In the genomic region with DNA sequence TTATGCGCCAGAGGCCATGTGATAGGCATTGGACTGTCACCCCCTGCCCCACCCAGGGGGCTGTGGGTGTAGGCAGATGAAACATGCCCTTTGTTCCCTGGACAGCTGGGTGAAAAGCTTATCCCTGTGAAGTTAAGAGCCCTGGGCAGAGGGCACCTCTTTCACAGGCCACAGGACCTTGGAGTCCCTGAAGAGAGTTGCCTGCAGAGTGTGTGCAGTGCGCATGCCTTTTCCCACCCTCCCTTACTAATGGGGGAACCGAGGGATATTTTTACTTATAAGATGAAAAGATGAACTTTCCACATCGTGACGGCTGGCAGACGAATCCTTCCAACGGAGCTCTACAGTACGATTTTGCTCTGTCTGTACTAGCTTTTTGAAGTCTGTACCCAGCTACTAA, we compare ENCODE assay signal across 17 mouse cellular contexts. TPM values are rescaled to one million over a fixed set of nuclear protein-coding genes. Genes with fewer than 3 reads are reported as not detected.
A peak's percentile ranks its signal among the peaks of the same experiment; 100 is the strongest.
DNase-seq lines count a peak whose midpoint lies in the region; ATAC-seq and TF ChIP-seq lines count a peak whose summit lies in the region.
"Had no signal": no experiment of that assay in that cellular context is flagged by ENCODE, and none has a peak within 500 bp of the region (broad histone marks: within the 10 kb centered on the region; RNA-seq: fewer than 3 reads in every experiment).

No protein-coding gene starts in this region.

- no peak overlapping the region for H3K4me2 ChIP-seq in forebrain, embryonic 13.5 days
- H3K4me2 ChIP-seq in forebrain, embryonic 15.5 days (replicated peaks) = no peak overlapping the region
- no peak overlapping the region for H3K4me2 ChIP-seq in kidney, embryonic 16.5 days (replicated peaks; ENCODE audit: low read depth, low read length)
- no peak overlapping the region for H3K4me2 ChIP-seq in lung, embryonic 14.5 days
- H3K4me2 ChIP-seq in midbrain, embryonic 15.5 days = no peak overlapping the region

- H3K27ac ChIP-seq in forebrain, embryonic 13.5 days = no peak overlapping the region
- no peak overlapping the region for H3K27ac ChIP-seq in forebrain, embryonic 15.5 days (replicated peaks)
- no peak overlapping the region for H3K27ac ChIP-seq in kidney, embryonic 16.5 days (ENCODE audit: low read length)
- peak overlapping the region; percentile 63; the same call in 1 of the 2 replicates for H3K27ac ChIP-seq in lung, embryonic 14.5 days (ENCODE audit: low read depth)
- H3K27ac ChIP-seq in midbrain, embryonic 15.5 days = no peak overlapping the region
- H3K27ac ChIP-seq: heart, adult 2 months; hindbrain, embryonic 13.5 days; kidney, postnatal 0 days; limb, embryonic 15.5 days had no signal

- no peak overlapping the region for H3K4me3 ChIP-seq in forebrain, embryonic 13.5 days
- H3K4me3 ChIP-seq in forebrain, embryonic 15.5 days = no peak overlapping the region
- no peak overlapping the region for H3K4me3 ChIP-seq in kidney, embryonic 16.5 days (ENCODE audit: low read length)
- no peak overlapping the region for H3K4me3 ChIP-seq in lung, embryonic 14.5 days (ENCODE audit: low read depth, low read length)
- no peak overlapping the region for H3K4me3 ChIP-seq in midbrain, embryonic 15.5 days
- H3K4me3 ChIP-seq: heart, adult 2 months; hindbrain, embryonic 13.5 days; limb, embryonic 15.5 days had no signal

- TF ChIP-seq CTCF in lung, embryonic 14.5 days (IDR thresholded peaks at IDR 0.05; ENCODE audit: low read depth) = no peak

- no peak overlapping the region for H3K9ac ChIP-seq in forebrain, embryonic 13.5 days
- H3K9ac ChIP-seq in forebrain, embryonic 15.5 days (replicated peaks) = no peak overlapping the region
- no peak overlapping the region for H3K9ac ChIP-seq in kidney, embryonic 16.5 days (replicated peaks; ENCODE audit: low read length)
- no peak overlapping the region for H3K9ac ChIP-seq in lung, embryonic 14.5 days
- H3K9ac ChIP-seq in midbrain, embryonic 15.5 days = no peak overlapping the region
- H3K9ac ChIP-seq: hindbrain, embryonic 13.5 days; limb, embryonic 15.5 days had no signal

- peaks cover 13% of the 10 kb centered on the region; the same call in 1 of the 2 replicates for H3K4me1 ChIP-seq in forebrain, embryonic 13.5 days
- H3K4me1 ChIP-seq in forebrain, embryonic 15.5 days = peaks cover 21% of the 10 kb centered on the region
- peaks cover 15% of the 10 kb centered on the region; the same call in 1 of the 2 replicates for H3K4me1 ChIP-seq in kidney, embryonic 16.5 days (ENCODE audit: insufficient read depth, low read length)
- H3K4me1 ChIP-seq in lung, embryonic 14.5 days (ENCODE audit: insufficient read depth) = peaks cover 18% of the 10 kb centered on the region
- peaks cover 19% of the 10 kb centered on the region for H3K4me1 ChIP-seq in midbrain, embryonic 15.5 days

- H3K9me3 ChIP-seq in forebrain, embryonic 13.5 days (replicated peaks) = no peaks in the 10 kb centered on the region
- no peaks in the 10 kb centered on the region; the same call in 1 of the 2 replicates for H3K9me3 ChIP-seq in forebrain, embryonic 15.5 days
- no peaks in the 10 kb centered on the region for H3K9me3 ChIP-seq in kidney, embryonic 16.5 days (ENCODE audit: low read length)
- no peaks in the 10 kb centered on the region for H3K9me3 ChIP-seq in lung, embryonic 14.5 days (ENCODE audit: low read depth, low read length)
- no peaks in the 10 kb centered on the region for H3K9me3 ChIP-seq in midbrain, embryonic 15.5 days
- H3K9me3 ChIP-seq: hindbrain, embryonic 13.5 days; limb, embryonic 15.5 days had no signal

- ATAC-seq in forebrain, embryonic 13.5 days = 0 out of 2 replicates have a peak, but pooled peaks have one; percentile 48
- ATAC-seq in forebrain, embryonic 15.5 days (replicated peaks) = no peak; the same call in 1 of the 2 replicates
- ATAC-seq in kidney, embryonic 16.5 days (ENCODE audit: low FRiP score, low TSS enrichment) = no peak
- ATAC-seq in lung, embryonic 14.5 days (ENCODE audit: insufficient read depth) = no peak; the same call in 1 of the 2 replicates
- peak; percentile 70 for ATAC-seq in midbrain, embryonic 15.5 days (replicated peaks)

- H3K36me3 ChIP-seq in forebrain, embryonic 13.5 days (ENCODE audit: poor library complexity, severe bottlenecking) = no peaks in the 10 kb centered on the region
- no peaks in the 10 kb centered on the region for H3K36me3 ChIP-seq in forebrain, embryonic 15.5 days
- H3K36me3 ChIP-seq in kidney, embryonic 16.5 days (ENCODE audit: insufficient read depth, low read length) = no peaks in the 10 kb centered on the region
- H3K36me3 ChIP-seq in lung, embryonic 14.5 days (ENCODE audit: insufficient read depth) = no peaks in the 10 kb centered on the region
- no peaks in the 10 kb centered on the region for H3K36me3 ChIP-seq in midbrain, embryonic 15.5 days (replicated peaks)
- H3K36me3 ChIP-seq: hindbrain, embryonic 13.5 days; limb, embryonic 15.5 days had no signal

- 67% methylated on average over 8 of the region's 8 CpGs for WGBS in forebrain, embryonic 13.5 days
- WGBS in forebrain, embryonic 15.5 days = 58% methylated on average over 8 of the region's 8 CpGs
- 83% methylated on average over 8 of the region's 8 CpGs for WGBS in kidney, embryonic 16.5 days
- WGBS in lung, embryonic 14.5 days = 56% methylated on average over 8 of the region's 8 CpGs
- 40% methylated on average over 8 of the region's 8 CpGs for WGBS in midbrain, embryonic 15.5 days

- H3K27me3 ChIP-seq in forebrain, embryonic 13.5 days = peaks cover 5% of the 10 kb centered on the region; the same call in 1 of the 2 replicates
- no peaks in the 10 kb centered on the region for H3K27me3 ChIP-seq in forebrain, embryonic 15.5 days
- H3K27me3 ChIP-seq in kidney, embryonic 16.5 days (ENCODE audit: insufficient read depth, low read length) = no peaks in the 10 kb centered on the region
- no peaks in the 10 kb centered on the region for H3K27me3 ChIP-seq in lung, embryonic 14.5 days (ENCODE audit: insufficient read depth, low read length)
- H3K27me3 ChIP-seq in midbrain, embryonic 15.5 days (replicated peaks) = 0 out of 2 replicates have a peak, but pooled peaks cover 5% of the 10 kb centered on the region
- H3K27me3 ChIP-seq: hindbrain, embryonic 13.5 days; limb, embryonic 15.5 days had no signal

- peak; percentile 62 for DNase-seq in kidney, adult 11 months
- no peak for DNase-seq in lung, embryonic 14.5 days
- DNase-seq in lung, postnatal 10 days = no peak
- DNase-seq in right cerebral cortex, postnatal 36 days (ENCODE audit: low spot score in 2 of 2) = no peak
- DNase-seq: cerebellum, postnatal 14 days; embryo, embryonic 11 days; gastrocnemius, postnatal 10 days; heart, adult 2 months; spleen, adult 18-20 months; thymus, adult 18-20 months had no signal

RNA-seq across cellular contexts. Expression of a gene that starts 57.1 kb away (rescaled TPM):
- 28.1 and 29.1 TPM in 2 replicates for polyA plus RNA-seq in forebrain, embryonic 13.5 days (2015; fragmentation: Nextera tagmentation; extraction: Ambion mirVana)
- polyA plus RNA-seq in forebrain, embryonic 15.5 days (2015; fragmentation: Nextera tagmentation; extraction: Ambion mirVana) = 33.9 and 34.7 TPM in 2 replicates
- 27.4 and 28.3 TPM in 2 replicates for polyA plus RNA-seq in kidney, embryonic 16.5 days (2015; fragmentation: Nextera tagmentation; extraction: Ambion mirVana)
- polyA plus RNA-seq in lung, embryonic 14.5 days (2014; fragmentation: Nextera tagmentation; extraction: Ambion mirVana) = 44.4 and 47.4 TPM in 2 replicates
- polyA plus RNA-seq in midbrain, embryonic 15.5 days (2015; fragmentation: Nextera tagmentation; extraction: Ambion mirVana) = 25.8 and 27.3 TPM in 2 replicates

Comparison
In these comparisons a context has a peak if more than half of its experiments do, and no peak if none do; other contexts are left out.
1. ATAC-seq: peak in forebrain, embryonic 13.5 days (single experiment) and midbrain, embryonic 15.5 days (single experiment); none in forebrain, embryonic 15.5 days (single experiment), kidney, embryonic 16.5 days (single experiment) and lung, embryonic 14.5 days (single experiment).